Mouse (Mus musculus) G1E (cell line): ENCODE measurements at regions not wholly inside any gene's neighbourhood (a gene's known extent, or its start where the extent isn't known, plus 50 kb on each side); places are given as distances from the start of the nearest gene placed in this dataset.

ENCODE experiments used
- ATAC-seq: 2 replicates; pipeline ENCODE4 v1.8.0; 2016; ENCODE audit warnings: mild to moderate bottlenecking; ENCODE audit not compliant: insufficient number of reproducible peaks, poor library complexity, low FRiP score, severe bottlenecking; ENCODE audit errors: extremely low read depth
- DNase-seq: peaks from one replicate; pipeline ENCODE4 v3.0.0; 2012; ENCODE audit warnings: low spot score
- H3K27me3 ChIP-seq: 2 replicates; pipeline ENCODE4 v1.6.1; 2012; ENCODE audit warnings: mild to moderate bottlenecking, low read length, inconsistent platforms; ENCODE audit not compliant: insufficient read depth
- H3K36me3 ChIP-seq: replicated peaks from 2 replicates; pipeline ENCODE3; 2012; ENCODE audit warnings: mild to moderate bottlenecking, inconsistent platforms
- H3K4me1 ChIP-seq: 2 replicates; pipeline ENCODE4 v1.6.1; 2012; ENCODE audit warnings: low read depth, low read length, inconsistent platforms, mixed read lengths; ENCODE audit not compliant: insufficient read depth
- H3K4me3 ChIP-seq: 2 replicates; pipeline ENCODE4 v1.5.1; 2012; ENCODE audit warnings: low read depth, mild to moderate bottlenecking, inconsistent platforms, low read length, moderate library complexity, mixed read lengths
- H3K9me3 ChIP-seq: replicated peaks from 2 replicates; pipeline ENCODE4 v1.6.1; 2012; ENCODE audit warnings: inconsistent platforms
- CTCF ChIP-seq: IDR thresholded peaks from 2 replicates; pipeline ENCODE4 v1.5.1; 2012; ENCODE audit warnings: low read depth, low read length, inconsistent platforms, mixed read lengths
- GATA1 ChIP-seq: IDR thresholded peaks from 2 replicates; pipeline ENCODE4 v1.6.1; 2012; ENCODE audit warnings: borderline replicate concordance, low read length, inconsistent platforms, mixed read lengths
- GATA2 ChIP-seq: IDR thresholded peaks from 2 replicates; pipeline ENCODE4 v1.6.1; 2012; ENCODE audit warnings: low read depth, low read length, inconsistent platforms, borderline replicate concordance
- POLR2AphosphoS5 ChIP-seq: IDR thresholded peaks from 2 replicates; pipeline ENCODE4 v1.6.1; 2012; ENCODE audit warnings: low read depth, low read length, inconsistent platforms; ENCODE audit not compliant: insufficient replicate concordance
- TAL1 ChIP-seq: conservative IDR thresholded peaks from 2 replicates; pipeline ENCODE4 v1.6.1; 2012; ENCODE audit warnings: low read depth, low read length, inconsistent platforms, mixed read lengths

- Histone ChIP-seq H3K4me1 (no peaks in the 10 kb centered on the region), H3K36me3 (no peaks in the 10 kb centered on the region), H3K4me3 (no peak overlapping the region), H3K9me3 (no peaks in the 10 kb centered on the region), H3K27me3 (peaks cover 10% of the 10 kb centered on the region)
- no peak for TF ChIP-seq POLR2AphosphoS5
- TF ChIP-seq GATA2, result no peak
- ATAC-seq (no peak), DNase-seq (no peak)
Observed at GRCm38 (mm10) chr19:60325612-60326011, 99.1 kb upstream of the Fam204a start.

- Histone ChIP-seq H3K36me3 (no peaks in the 10 kb centered on the region), H3K9me3 (no peaks in the 10 kb centered on the region), H3K27me3 (peaks cover 10% of the 10 kb centered on the region), H3K4me3 (no peak overlapping the region), H3K4me1 (no peaks in the 10 kb centered on the region)
- TF ChIP-seq GATA1, result no peak
- no peak for TF ChIP-seq POLR2AphosphoS5
- TF ChIP-seq TAL1, result no peak
- no peak for TF ChIP-seq CTCF
- TF ChIP-seq GATA2, result no peak
- DNase-seq (no peak), ATAC-seq (no peak)
Observed at GRCm38 (mm10) chr19:60325112-60325511, 98.6 kb upstream of the Fam204a start.

GRCm38 (mm10) chr19:60310591-60310990, 84.1 kb upstream of the Fam204a start:
- DNase-seq (peak; percentile 2), ATAC-seq (0 out of 2 replicates have a peak, but pooled peaks have one; percentile 28)
- no peak overlapping the region for H3K4me3 ChIP-seq
- TF ChIP-seq CTCF (0 out of 2 replicates have a peak, but pooled peaks have one; percentile 15), GATA2 (no peak)
- no peaks in the 10 kb centered on the region for H3K36me3 ChIP-seq
- H3K27me3 ChIP-seq, result no peaks in the 10 kb centered on the region
- H3K9me3 ChIP-seq, result no peaks in the 10 kb centered on the region
- no peaks in the 10 kb centered on the region for H3K4me1 ChIP-seq

GRCm38 (mm10) chr19:60302371-60302770, 75.9 kb upstream of the Fam204a start:
- Histone ChIP-seq H3K4me1 (no peaks in the 10 kb centered on the region), H3K27me3 (no peaks in the 10 kb centered on the region), H3K36me3 (no peaks in the 10 kb centered on the region), H3K4me3 (no peak overlapping the region), H3K9me3 (no peaks in the 10 kb centered on the region)
- DNase-seq (no peak), ATAC-seq (no peak)
- no peak for TF ChIP-seq GATA2
- no peak for TF ChIP-seq POLR2AphosphoS5
- no peak for TF ChIP-seq CTCF
- TF ChIP-seq GATA1, result no peak
- TF ChIP-seq TAL1, result no peak

GRCm38 (mm10) chr19:60300891-60301290, 74.4 kb upstream of the Fam204a start:
- no peaks in the 10 kb centered on the region for H3K36me3 ChIP-seq
- no peaks in the 10 kb centered on the region; the same call in 1 of the 2 replicates for H3K27me3 ChIP-seq
- TF ChIP-seq GATA1 (no peak), TAL1 (no peak), CTCF (no peak), POLR2AphosphoS5 (no peak), GATA2 (no peak)
- H3K9me3 ChIP-seq, result no peaks in the 10 kb centered on the region
- no peaks in the 10 kb centered on the region for H3K4me1 ChIP-seq
- ATAC-seq (no peak), DNase-seq (no peak)
- H3K4me3 ChIP-seq, result no peak overlapping the region

- peaks cover 13% of the 10 kb centered on the region for H3K27me3 ChIP-seq
- ATAC-seq (no peak), DNase-seq (no peak)
- TF ChIP-seq POLR2AphosphoS5 (no peak), GATA2 (no peak), TAL1 (no peak), CTCF (no peak), GATA1 (no peak)
- H3K4me3 ChIP-seq, result no peak overlapping the region
- no peaks in the 10 kb centered on the region for H3K9me3 ChIP-seq
- no peaks in the 10 kb centered on the region for H3K36me3 ChIP-seq
- H3K4me1 ChIP-seq, result no peaks in the 10 kb centered on the region
Observed at GRCm38 (mm10) chr19:60290244-60290643, 63.7 kb upstream of the Fam204a start.

- peaks cover 19% of the 10 kb centered on the region for H3K27me3 ChIP-seq
- H3K36me3 ChIP-seq, result no peaks in the 10 kb centered on the region
- DNase-seq, result no peak
- TF ChIP-seq TAL1, result no peak
- no peak for TF ChIP-seq GATA1
- TF ChIP-seq CTCF, result no peak
- no peak for TF ChIP-seq POLR2AphosphoS5
- no peak for TF ChIP-seq GATA2
- no peaks in the 10 kb centered on the region for H3K9me3 ChIP-seq
- no peaks in the 10 kb centered on the region for H3K4me1 ChIP-seq
- no peak overlapping the region for H3K4me3 ChIP-seq
- no peak for ATAC-seq
Observed at GRCm38 (mm10) chr19:60286810-60287396, 60.4 kb upstream of the Fam204a start.
